Mouse (Mus musculus) heart, adult 2 months (tissue): ENCODE data around the gene Gclc. TPM values are rescaled to one million over a fixed set of nuclear protein-coding genes. Genes with fewer than 3 reads are reported as not detected.
"Not testable (repeated sequence)": the region's sequence is repeated elsewhere in the genome, so short reads cannot be mapped to it uniquely, and the experiment has no call there.

Experiments
- DNase-seq, 2 experiments: peaks; one replicate each; pipeline ENCODE4 v3.0.0; 2021
- H3K27ac ChIP-seq: fragments of 200-600 bp; 2 replicates; pipeline ENCODE4 v1.8.1; 2022
- H3K27me3 ChIP-seq: fragments of 200-500 bp; 2 replicates; pipeline ENCODE4 v1.6.1; 2012; ENCODE audit warnings: mild to moderate bottlenecking, low read length, inconsistent platforms, mixed read lengths; ENCODE audit not compliant: control insufficient read depth, insufficient read depth
- H3K36me3 ChIP-seq: fragments of 200-500 bp; 2 replicates; pipeline ENCODE4 v1.6.1; 2012; ENCODE audit warnings: low read length, inconsistent platforms; ENCODE audit not compliant: control insufficient read depth, insufficient read depth
- H3K4me1 ChIP-seq: fragments of 200-500 bp; 2 replicates; pipeline ENCODE4 v1.6.1; 2011; ENCODE audit warnings: low read length; ENCODE audit not compliant: control insufficient read depth, insufficient read depth
- H3K4me3 ChIP-seq: fragments of 200-600 bp; 2 replicates; pipeline ENCODE4 v1.8.1; 2022
- H3K79me2 ChIP-seq: fragments of 200-500 bp; replicated peaks from 2 replicates; pipeline ENCODE4 v1.6.1; 2012; ENCODE audit warnings: mild to moderate bottlenecking, inconsistent platforms, low read length, moderate library complexity, mixed read lengths; ENCODE audit not compliant: control insufficient read depth, insufficient read depth
- H3K9ac ChIP-seq: fragments of 200-500 bp; 2 replicates; pipeline ENCODE4 v1.6.1; 2012; ENCODE audit warnings: low read depth, mild to moderate bottlenecking, control low read depth, inconsistent platforms, low read length, mixed read lengths
- CTCF ChIP-seq: fragments of 200-600 bp; IDR thresholded peaks from 2 replicates; pipeline ENCODE4 v1.8.1; 2022; ENCODE audit warnings: antibody characterized with exemption, mild to moderate bottlenecking, moderate library complexity
- EP300 ChIP-seq: fragments of 200-500 bp; IDR thresholded peaks from 2 replicates; pipeline ENCODE4 v1.6.1; 2011; ENCODE audit warnings: low read depth, low read length, control low read depth; ENCODE audit not compliant: insufficient read depth
- POLR2A ChIP-seq: fragments of 200-500 bp; IDR thresholded peaks from 2 replicates; pipeline ENCODE4 v1.6.1; 2011; ENCODE audit warnings: mild to moderate bottlenecking, low read depth, low read length, control low read depth; ENCODE audit not compliant: insufficient read depth
- WGBS: fragments of 180-500 bp; shearing (Covaris S2); methylation state at CpG from one replicate; pipeline ENCODE4 v1.1.7; 2018; 5-methylcytosine and 5-hydroxymethylcytosine counted together
- intact Hi-C: fragments of 180-260 bp; cut with DNase I; formaldehyde crosslinking; loops from one replicate; pipeline ENCODE4 v1.15.1; 2025
- polyA plus RNA-seq: library from polyadenylated mRNA; depleted of rRNA; stranded (reverse); fragments of >200 nt; gene quantifications from 2 replicates; pipeline ENCODE4 v1.2.3, GENCODE M21; 2012
- total RNA-seq, 2 experiments: library from RNA; stranded (reverse); gene quantifications; 2 replicates each; pipeline ENCODE4 v1.2.3; 2021

Gclc gene
- total and polyA plus RNA-seq, 3 experiments = 6.6 to 12.0 (median 10.6) TPM

GRCm38 (mm10) chr9:77732067-77732466 is 22.3 kb upstream of the Gclc start:
- H3K9ac ChIP-seq = no peak overlapping the region
- intact Hi-C loops = no loop called here
- H3K4me1 ChIP-seq = no peaks in the 10 kb centered on the region
- TF ChIP-seq EP300 (no peak), POLR2A (no peak), CTCF (no peak)
- H3K4me3 ChIP-seq = no peak overlapping the region
- H3K27ac ChIP-seq = no peak overlapping the region
- 63% methylated on average over 3 of the region's 3 CpGs for WGBS
- H3K27me3 ChIP-seq = no peaks in the 10 kb centered on the region
- H3K79me2 ChIP-seq = no peaks in the 10 kb centered on the region
- H3K36me3 ChIP-seq = no peaks in the 10 kb centered on the region
- DNase-seq = no peak

GRCm38 (mm10) chr9:77737298-77738041 is 16.9 kb upstream of the Gclc start:
- no peak for DNase-seq
- no peak for TF ChIP-seq CTCF
- no peak for TF ChIP-seq EP300
- intact Hi-C loops = no loop called here
- Histone ChIP-seq H3K36me3 (no peaks in the 10 kb centered on the region), H3K79me2 (no peaks in the 10 kb centered on the region), H3K4me3 (no peak overlapping the region), H3K27me3 (no peaks in the 10 kb centered on the region), H3K9ac (no peak overlapping the region), H3K4me1 (no peaks in the 10 kb centered on the region), H3K27ac (no peak overlapping the region)
- 59% methylated on average over 6 of the region's 6 CpGs for WGBS

GRCm38 (mm10) chr9:77741452-77741851 is 12.9 kb upstream of the Gclc start:
- Histone ChIP-seq H3K4me3 (no peak overlapping the region), H3K79me2 (no peaks in the 10 kb centered on the region), H3K4me1 (no peaks in the 10 kb centered on the region), H3K27me3 (no peaks in the 10 kb centered on the region), H3K9ac (no peak overlapping the region), H3K27ac (no peak overlapping the region), H3K36me3 (no peaks in the 10 kb centered on the region)
- intact Hi-C loops = no loop called here
- no peak for DNase-seq
- 46% methylated on average over 1 of the region's 1 CpGs for WGBS
- TF ChIP-seq POLR2A (no peak), EP300 (no peak), CTCF (no peak)

GRCm38 (mm10) chr9:77744798-77745197 is 9.5 kb upstream of the Gclc start:
- H3K4me3 ChIP-seq = no peak overlapping the region
- H3K4me1 ChIP-seq = no peaks in the 10 kb centered on the region; the same call in 1 of the 2 replicates
- no peaks in the 10 kb centered on the region for H3K79me2 ChIP-seq
- no peaks in the 10 kb centered on the region for H3K27me3 ChIP-seq
- WGBS = 55% methylated on average over 3 of the region's 3 CpGs
- no peak for TF ChIP-seq CTCF
- no peak for TF ChIP-seq EP300
- TF ChIP-seq POLR2A = no peak
- DNase-seq = no peak
- intact Hi-C loops = no loop called here
- no peaks in the 10 kb centered on the region for H3K36me3 ChIP-seq
- H3K9ac ChIP-seq = no peak overlapping the region
- no peak overlapping the region for H3K27ac ChIP-seq

GRCm38 (mm10) chr9:77746315-77746714 is 8.0 kb upstream of the Gclc start:
- intact Hi-C loops = no loop called here

GRCm38 (mm10) chr9:77748292-77748691 is 6.0 kb upstream of the Gclc start:
- intact Hi-C loops, H3K79me2 ChIP-seq, H3K9ac ChIP-seq, H3K4me3 ChIP-seq, H3K4me1 ChIP-seq, DNase-seq, H3K27ac ChIP-seq, H3K27me3 ChIP-seq, H3K36me3 ChIP-seq: not testable (repeated sequence)
- WGBS = 80% methylated on average over 1 of the region's 1 CpGs

More at GRCm38 (mm10) chr9:77746315-77746714, 8.0 kb upstream of the Gclc start:
- WGBS = 55% methylated on average over 2 of the region's 2 CpGs
- no peak for DNase-seq
- Histone ChIP-seq H3K9ac (no peak overlapping the region), H3K79me2 (no peaks in the 10 kb centered on the region), H3K4me1 (no peaks in the 10 kb centered on the region; the same call in 1 of the 2 replicates), H3K36me3 (no peaks in the 10 kb centered on the region), H3K4me3 (no peak overlapping the region), H3K27me3 (no peaks in the 10 kb centered on the region), H3K27ac (no peak overlapping the region)
- TF ChIP-seq POLR2A (no peak), EP300 (no peak), CTCF (no peak)
